Mouse (Mus musculus): ENCODE results near the gene Ubqln4. TPM values are rescaled to one million over a fixed set of nuclear protein-coding genes. Genes with fewer than 3 reads are reported as not detected.
A peak's percentile ranks its signal among the peaks of the same experiment; 100 is the strongest.
"Not testable (repeated sequence)": the region's sequence is repeated elsewhere in the genome, so short reads cannot be mapped to it uniquely, and the experiment has no call there.

Ubqln4 gene
- total RNA-seq, 2 experiments from 2014 or later = 55.4 to 60.0 TPM

DNA sequence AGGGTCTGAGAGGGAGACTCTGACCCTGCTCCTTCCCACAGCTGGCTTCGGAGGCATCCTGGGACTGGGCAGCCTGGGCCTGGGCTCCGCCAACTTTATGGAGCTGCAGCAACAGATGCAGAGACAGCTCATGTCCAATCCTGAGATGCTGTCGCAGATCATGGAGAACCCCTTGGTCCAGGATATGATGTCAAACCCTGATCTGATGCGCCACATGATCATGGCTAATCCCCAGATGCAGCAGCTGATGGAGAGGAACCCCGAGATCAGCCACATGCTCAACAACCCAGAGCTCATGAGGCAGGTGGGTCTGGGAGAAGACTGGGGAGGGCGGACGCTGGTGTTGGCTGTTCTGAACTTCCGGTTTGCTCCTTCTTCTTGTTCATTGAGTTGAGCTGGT is 3.1 kb downstream of the Ubqln4 start:
- intact Hi-C loops (cut with DNase I) = no loop called here
- DNase-seq = no peak

DNA sequence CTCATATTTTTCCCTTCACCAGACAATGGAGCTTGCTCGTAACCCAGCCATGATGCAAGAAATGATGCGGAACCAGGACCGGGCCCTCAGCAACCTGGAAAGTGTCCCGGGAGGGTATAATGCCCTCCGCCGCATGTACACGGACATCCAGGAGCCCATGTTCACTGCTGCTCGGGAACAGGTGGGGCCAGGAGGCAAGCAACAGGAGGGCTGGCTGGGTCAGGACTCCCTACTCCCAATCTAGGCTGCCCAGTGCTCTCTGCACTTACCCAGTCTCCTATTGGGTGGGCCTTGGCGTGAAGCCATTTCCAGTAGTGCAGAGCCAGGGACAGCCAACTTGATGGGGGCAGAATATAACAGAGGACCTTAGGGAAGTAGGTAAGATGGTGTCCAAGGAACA is 6.0 kb downstream of the Ubqln4 start:
- intact Hi-C loops (cut with DNase I) = no loop called here
- no peak for DNase-seq

DNA sequence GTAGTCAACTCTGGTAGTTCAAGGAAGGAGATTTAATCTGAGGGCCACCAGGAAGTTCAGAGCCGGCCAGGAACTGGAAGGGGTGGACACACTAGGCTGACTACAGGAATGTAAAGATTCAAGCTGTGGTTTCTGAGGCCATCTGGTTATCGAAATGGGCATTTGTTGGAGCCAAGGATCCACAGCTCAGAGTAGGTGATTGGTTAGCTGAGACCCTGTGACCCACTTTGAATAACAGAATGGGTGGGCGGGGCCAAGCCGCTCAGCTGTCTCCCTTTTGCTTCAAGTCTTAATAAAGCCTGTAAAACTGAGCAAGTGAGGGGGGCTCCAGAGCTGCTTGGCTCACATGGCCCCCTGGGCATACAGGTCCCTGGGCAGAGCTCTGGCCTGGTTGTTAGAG is 8.4 kb downstream of the Ubqln4 start:
- DNase-seq = no peak
- intact Hi-C loops (cut with DNase I) = no loop called here

DNA sequence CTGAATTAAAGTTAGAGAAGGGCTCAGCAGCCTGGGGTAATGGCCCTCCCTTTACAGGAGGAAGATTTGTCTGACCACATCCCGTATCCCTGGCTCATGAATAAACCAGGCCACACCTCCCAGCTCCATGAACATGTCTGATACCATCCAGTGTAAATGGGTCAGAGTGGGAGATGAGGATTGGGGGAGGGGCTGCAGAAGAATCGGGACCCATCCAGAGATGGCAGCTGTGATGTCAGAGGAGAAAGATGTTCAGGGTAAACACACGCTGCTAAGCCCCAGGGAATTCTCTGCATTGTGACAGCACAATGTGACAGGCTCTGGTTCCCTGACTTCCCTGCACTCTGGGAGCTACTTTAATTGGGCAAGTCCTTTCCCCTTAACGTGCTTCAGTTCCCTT is 9.9 kb downstream of the Ubqln4 start:
- intact Hi-C loops (cut with DNase I) = no loop called here
- no peak for DNase-seq

DNA sequence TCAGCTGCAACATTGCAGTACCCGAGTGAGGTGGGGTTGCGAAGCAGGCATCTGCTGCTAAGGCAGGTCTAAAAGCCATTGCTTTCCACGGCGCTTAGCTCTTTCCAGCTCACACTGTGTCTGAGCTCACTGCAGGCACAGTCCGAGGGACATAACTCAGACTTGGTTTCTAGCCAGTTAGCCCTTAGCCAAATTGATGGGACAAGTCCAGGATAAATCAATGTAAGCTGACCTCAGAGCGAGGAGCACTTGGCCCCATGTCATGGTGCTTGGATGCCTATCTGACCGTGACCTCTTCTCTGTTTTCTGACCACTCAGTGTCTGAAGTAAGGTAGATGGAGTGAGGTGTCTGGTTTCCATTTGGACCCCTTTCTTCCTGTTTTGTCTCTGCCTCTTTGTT is 10.4 kb downstream of the Ubqln4 start:
- no peak for DNase-seq
- intact Hi-C loops (cut with DNase I) = no loop called here

DNA sequence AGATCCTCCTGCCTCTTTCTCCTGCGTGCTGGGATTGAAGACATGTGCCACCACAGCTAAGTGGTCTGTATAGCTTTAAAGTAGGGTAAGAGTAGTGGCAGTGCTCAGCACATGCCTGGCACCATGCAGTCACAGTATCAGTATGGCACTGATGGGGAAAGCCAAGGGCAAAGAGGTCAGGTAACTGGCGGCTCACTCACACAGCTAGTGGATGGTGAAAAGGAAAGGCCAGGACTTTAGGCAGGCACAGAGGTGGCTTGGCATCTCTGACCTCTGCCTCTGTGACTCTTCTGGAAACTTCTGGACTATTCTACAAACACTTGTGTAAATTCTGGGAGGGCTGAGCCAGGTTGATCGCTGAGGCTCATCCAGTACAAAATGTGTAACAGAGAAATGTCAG is 12.6 kb downstream of the Ubqln4 start:
- intact Hi-C loops (cut with DNase I) = no loop called here
- no peak for DNase-seq

DNA sequence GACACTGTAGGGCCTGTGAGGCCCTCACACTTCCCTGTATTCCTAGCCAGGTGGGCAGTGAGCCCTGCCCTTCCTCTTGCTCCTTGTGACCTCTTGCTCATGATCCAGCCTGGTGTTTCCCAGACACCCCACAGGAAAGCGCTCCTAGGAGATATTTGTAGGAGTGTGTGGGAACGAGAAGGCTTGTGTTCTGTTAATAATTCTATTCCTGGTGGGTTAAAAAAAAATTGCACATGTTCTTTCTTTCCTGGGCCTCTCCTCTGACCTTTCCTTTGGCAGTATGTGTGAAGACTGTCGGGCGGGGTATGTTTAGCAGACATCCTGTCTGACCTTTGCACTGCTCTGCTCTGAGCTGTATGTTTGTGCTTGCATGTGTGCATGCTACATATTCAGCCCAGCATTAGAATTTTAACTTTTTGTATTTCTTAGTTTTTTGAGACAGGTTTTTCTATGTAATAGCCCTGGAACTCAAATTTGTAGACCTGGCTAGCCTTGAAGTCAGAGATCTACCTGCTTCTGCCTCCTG is 13.0 kb downstream of the Ubqln4 start:
- DNase-seq = no peak
- intact Hi-C loops (cut with DNase I) = no loop called here

DNA sequence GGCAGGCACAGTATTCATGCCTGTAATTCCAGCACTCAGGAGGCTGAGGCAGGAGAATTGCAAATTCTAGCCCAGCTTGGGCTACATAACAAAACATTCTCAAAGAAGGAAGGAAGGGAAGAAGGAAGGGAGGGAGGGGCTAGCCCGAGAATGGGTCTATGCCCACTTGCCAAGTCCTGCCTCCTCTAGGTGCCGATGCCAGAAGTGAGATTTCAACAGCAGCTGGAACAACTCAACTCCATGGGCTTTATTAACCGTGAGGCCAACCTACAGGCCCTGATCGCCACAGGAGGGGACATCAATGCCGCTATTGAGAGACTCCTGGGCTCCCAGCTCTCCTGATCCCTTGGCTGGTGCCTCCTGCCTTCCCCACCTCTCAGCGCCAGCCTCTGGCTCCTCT is 14.3 kb downstream of the Ubqln4 start:
- DNase-seq = no peak
- intact Hi-C loops (cut with DNase I) = no loop called here

DNA sequence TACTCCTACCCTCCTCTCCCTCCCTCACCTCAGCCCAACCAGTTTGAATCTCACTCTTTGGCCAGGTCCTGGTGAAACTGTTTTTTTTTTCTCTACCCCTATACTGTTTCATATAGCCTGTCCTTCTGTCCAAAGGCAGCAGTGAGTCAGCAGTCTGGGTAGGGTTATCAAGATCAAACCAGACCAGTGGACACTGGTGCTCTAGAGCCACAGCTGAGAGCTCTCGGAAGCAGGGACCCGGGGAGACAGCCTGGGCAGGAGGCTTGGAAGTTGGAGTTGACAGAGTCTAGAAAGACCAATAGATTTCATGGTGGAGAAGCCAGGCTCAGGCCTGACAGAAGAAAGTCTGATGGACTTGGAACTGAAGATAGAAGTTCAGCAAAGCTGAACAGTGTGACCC is 15.1 kb downstream of the Ubqln4 start:
- DNase-seq = no peak
- intact Hi-C loops (cut with DNase I) = no loop called here

DNA sequence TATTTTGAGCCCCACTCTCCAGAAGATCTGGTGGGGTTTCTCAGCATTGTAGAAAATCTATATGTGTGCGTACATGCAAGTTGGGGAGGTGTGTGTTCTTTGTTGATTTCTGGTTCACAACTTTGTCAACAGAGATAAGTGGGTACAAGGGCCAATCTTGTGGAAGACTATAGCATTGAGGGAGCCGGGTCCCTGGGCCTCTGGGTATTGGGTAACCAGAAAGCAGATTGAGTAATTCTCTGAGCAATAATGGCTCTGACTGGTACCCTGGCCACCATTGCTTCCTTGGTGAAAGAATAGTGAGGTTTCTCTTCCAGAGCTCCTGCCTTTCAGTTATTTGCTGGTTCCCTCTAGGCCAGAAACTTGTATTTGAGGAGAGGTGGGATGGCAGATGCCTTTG is 15.5 kb downstream of the Ubqln4 start:
- intact Hi-C loops (cut with DNase I) = no loop called here
- no peak for DNase-seq

DNA sequence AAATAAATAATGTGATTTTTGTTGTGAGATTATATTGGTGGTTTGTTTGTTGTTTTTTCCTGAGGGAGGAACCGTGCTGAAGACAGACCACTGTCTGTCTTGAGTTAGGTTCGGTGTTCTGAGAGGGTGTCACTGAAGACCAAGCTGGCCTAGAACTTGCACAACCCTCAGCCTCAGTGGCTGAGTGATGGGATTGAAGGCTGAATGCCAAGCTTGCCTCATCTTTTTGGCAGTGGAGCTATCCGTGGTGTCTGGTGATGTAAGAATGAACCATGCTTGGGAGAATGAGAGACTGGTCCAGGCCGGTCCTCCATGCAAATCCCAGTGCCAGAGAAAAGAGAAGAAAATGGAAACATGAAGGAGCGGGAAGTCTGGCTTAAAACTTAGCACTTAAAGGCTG is 16.1 kb downstream of the Ubqln4 start:
- DNase-seq = no peak
- intact Hi-C loops (cut with DNase I) = no loop called here

DNA sequence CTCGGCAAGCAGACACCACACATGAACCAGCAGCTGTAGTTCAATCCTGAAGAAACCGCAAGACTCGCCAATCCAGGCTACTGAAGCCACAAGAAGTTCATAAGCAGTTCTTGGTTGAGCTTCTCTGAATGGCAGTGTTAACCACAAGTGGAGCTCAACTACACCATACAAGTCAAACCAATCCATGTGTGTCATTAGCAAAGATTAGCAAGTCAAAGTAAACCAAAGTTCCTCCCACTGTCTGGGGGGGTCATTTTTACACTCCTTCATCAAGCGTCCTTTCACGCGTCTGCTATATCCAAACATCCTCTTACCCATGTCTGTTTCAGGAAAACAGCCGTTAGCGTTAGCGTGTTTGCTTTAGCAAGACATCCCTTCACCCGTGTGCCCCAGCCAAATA is 16.8 kb downstream of the Ubqln4 start:
- intact Hi-C loops (cut with DNase I) = no loop called here
- DNase-seq = no peak

DNA sequence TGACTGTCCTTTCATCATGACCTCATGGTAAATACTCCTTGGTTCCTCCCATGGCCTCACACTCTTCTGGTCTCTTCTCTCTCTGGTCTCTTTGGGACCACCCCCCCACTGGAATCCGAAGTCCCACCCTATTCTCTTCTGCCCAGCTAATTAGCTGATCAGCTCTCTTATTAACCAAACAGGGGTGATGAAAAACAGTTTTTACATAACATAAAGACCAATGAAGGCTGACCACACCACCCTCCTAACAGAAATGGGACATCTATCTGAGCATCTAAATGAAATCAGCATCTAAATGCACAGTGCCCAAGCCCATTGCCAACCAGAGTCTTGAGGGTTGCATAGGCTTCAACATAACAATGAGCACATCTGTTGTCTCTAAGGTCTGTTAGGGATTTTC is 18.3 kb downstream of the Ubqln4 start:
- DNase-seq = no peak
- intact Hi-C loops (cut with DNase I) = no loop called here

DNA sequence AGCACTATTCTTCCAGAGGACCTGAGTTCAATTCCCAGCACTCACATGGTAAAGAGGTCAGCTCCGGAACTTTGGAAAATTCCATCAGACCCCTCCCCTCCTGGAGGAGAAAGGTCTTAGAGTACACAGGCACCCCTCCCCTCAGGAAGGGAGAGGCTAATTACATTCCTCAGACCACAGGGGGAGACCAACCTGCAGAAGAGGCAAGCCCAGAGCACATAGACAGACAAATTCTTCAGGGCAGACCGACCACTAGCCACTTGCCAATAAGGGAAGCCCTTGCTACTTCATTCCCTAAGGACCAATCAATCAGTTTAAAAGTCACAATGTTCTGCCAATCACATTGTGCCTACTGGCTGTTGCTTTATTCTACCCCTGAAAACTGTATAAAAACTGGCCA is 19.3 kb downstream of the Ubqln4 start:
- no peak for DNase-seq
- intact Hi-C loops (cut with DNase I) = no loop called here

DNA sequence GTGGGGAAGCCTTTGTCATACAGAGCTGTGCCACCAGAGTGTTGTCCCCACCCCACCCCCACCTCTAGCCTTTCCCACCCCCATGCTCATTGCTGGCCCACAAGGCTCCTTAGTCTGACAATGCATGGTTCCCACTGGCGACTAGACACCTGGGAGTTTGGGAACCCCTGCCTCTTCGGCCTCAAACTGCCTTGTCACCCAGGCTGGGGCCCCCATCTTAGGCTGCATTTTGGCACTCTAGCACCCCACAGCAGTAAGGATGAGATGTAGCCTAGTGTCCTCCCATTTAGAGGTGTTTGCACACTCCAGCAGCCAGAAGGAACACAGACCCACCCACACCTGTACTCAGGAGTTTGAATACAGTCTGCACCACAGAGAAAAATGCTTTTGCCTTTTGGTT is 20.3 kb downstream of the Ubqln4 start:
- DNase-seq = no peak
- intact Hi-C loops (cut with DNase I) = no loop called here

DNA sequence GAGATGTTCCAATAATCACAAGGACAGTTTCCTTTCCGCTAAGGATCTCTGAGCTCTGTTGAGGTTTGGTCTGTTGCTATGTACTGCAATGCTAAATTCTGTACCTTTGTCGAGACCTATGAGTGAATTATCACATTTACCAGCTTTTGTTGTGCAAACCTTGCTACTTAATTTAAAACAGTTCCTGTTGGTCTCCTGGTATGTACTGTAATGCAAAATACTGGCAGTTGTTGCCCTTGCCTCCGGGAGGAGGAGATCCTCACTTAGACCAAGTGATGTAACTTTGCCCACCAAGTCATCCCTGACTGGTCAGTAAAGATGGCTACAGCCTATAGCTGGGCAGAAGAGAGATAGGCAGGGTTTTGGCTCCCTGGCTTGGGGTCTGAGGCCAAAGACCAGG is 22.0 kb downstream of the Ubqln4 start, which contains the start of gene Ssr2:
TSS of gene Ssr2 (plus strand) at position 337 of the 400 bp plus-strand sequence.
- no peak for DNase-seq
- intact Hi-C loops (cut with DNase I) = no loop called here

DNA sequence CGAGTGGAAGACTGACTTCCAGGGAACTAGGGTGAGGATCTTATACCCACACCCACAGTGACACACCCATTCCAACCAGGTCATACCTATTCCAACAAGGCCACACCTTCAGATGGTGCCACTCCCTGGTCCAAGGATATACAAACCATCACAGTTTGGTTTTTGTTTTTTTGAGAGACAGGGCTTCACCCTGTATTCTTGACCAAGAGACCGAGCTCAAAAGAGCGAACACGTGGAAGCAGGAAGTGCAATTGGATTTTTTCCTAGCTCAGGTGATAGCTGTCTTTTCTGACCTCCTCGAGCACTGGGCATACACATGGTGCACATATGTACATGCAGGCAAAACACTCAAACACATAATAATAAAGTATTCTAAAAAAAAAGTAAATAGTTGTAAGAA is 24.3 kb downstream of the Ubqln4 start:
- intact Hi-C loops (cut with DNase I); DNase-seq: not testable (repeated sequence)

DNA sequence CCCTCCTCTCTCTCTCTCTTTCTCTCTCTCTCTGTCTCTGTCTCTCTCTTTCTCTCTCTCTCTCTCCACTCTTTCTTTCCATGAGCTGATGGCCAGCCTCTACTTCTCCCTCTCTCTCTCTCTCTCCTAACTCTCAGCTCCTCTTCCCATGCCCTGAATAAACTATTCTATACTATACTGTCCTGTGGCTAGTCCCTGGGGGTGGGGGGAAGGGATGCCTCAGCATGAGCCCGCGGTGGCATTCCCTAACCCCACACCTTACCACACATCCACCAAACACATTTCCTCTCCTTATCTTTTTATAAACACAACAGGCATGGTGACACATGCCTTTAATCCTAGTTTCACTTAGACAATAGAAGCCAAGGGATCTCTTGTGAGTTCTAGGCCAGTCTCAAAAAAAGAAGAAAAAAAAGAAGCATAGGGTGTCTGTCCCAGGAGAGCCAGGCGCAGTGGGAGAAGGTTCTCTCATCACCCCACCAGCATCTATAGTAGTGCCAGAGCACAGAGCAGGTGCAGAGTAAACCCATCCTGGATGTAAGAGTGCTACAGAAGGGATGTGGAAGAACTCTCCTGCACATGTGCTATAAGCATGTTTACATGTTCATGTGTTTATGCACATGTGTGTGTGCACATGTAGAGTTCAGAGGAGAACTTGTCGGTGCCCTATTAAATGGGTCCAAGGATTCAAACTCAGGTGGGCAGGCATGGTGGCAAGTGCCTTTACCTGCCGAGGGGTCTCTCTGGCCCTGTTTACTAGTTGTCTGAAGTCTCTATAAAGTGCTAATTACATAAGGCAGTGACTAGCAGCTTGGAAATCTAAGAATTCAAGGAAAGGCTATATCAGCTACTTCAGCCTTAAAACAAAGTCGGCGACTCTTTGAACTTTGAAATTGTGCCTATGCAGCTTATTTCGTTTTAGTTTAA is 25.2 kb downstream of the Ubqln4 start:
- DNase-seq = no peak
- intact Hi-C loops (cut with DNase I) = no loop called here

DNA sequence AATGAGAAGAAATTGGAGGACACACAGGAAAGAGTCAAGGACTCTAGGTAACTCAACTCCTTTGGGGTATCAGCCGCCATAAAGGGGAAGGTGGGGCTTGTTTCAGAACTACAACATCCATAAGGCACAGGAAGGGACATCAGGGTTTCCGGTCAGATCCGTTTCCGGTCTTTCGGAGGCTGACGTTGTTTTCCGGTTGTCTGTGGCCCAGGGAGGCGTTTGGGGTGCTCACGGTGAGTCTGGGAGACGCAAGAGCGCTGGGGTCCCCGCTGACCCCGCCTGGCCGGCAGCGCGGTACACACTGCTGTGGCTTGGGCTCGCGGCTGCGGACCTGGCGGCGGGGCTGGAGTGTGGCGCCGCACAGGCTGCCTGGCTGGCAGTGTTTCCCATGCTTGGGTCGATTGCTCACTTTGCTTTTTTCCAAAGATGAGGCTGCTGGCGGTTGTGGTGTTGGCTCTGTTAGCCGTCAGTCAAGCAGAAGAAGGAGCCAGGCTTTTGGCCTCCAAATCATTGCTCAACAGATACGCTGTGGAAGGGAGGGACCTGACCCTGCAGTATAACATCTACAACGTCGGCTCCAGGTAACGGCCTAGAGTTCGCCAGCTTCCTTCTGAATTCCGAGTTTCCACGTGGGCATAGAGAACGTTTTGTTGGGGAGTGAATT is 26.0 kb downstream of the Ubqln4 start:
- intact Hi-C loops (cut with DNase I) = no loop called here
- peak; percentile 72 to 84 for DNase-seq

DNA sequence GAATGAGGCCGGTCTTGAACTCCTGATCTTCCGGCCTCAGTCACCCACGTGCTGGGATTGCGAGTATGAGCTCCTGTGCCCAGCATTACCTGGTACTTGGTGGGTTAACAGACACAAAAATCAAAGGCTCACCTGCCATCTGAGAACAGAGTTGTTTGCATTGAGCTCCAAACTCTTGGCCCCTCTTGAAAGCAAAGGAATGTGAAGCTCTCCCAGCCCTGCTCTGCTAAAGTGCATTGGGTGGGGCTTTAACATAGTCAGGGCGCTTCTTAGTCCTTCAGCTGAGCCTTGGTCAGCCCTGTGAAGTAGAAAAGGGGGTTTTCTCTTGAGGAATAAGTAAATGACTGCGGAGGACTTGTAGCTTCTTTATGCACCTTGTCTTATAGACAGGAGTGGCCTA is 32.2 kb downstream of the Ubqln4 start:
- no peak for DNase-seq
- intact Hi-C loops (cut with DNase I) = no loop called here

DNA sequence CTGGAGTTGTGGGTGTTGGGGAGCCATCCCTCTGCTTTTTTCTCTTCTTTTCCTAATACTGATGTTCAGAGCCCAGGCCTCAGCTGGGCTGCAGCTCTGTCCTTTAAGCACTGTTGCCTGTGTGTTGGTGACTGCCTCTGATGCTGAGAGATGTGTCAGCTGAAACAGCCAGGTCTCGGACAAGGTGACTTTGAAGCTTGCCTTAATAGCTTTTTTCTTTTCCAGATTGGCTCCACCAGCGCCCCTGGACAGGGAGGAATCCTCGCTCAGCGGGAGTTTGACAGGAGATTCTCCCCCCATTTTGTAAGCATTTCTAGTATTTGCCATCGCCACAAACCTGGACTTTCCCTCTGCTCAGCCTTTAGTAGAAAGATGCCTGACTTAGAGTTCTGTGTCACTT is 33.1 kb downstream of the Ubqln4 start:
- no peak for DNase-seq
- intact Hi-C loops (cut with DNase I) = no loop called here

DNA sequence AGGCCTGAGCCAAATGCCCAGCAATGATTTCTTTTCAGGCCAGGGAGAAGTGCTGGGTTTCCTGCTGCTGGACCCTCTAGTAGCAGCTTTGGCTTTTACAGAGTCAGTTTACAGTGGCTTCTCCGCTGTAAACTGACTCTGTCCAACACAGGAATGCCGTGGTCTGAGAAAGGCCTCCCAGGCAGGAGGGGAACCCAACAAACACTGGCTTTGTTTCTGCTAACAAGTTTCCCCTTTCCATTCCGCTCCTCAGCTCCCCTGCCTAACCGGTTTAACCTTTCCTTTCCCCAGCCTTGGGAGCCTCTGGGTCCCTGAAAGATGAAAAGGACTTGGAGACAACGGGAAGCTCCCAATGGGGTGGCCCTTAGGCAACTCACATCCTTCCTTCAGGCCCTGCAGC is 36.7 kb downstream of the Ubqln4 start:
- DNase-seq = no peak
- intact Hi-C loops (cut with DNase I) = loop anchor here (5.0 kb wide), 1 partner anchor 147 kb away; no protein-coding TSS in a partner anchor
